ENCODE assay signal across 24 mouse cellular contexts in the genomic region with DNA sequence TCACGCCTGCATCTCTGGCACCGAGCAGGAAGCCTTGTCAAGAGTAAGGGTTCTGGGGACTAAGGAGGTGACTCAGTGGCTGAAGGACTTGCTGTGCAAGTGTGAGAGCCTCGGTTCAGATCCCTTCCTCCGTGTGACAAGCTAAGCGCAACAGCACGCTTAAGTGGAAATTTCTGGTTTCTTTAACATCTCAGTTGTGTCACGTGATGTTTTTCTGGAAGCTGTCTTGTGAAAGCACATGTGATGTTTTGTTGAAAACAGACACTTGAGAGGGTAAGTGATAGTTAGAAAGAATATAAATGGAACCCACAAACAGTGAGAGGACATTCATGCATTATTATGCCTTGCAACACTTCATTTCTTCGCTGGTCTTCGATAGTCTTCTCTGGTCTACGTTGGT. TPM values are rescaled to one million over a fixed set of nuclear protein-coding genes. Genes with fewer than 3 reads are reported as not detected.
"Had no signal": no experiment of that assay in that cellular context is flagged by ENCODE, and none has a peak within 500 bp of the region (broad histone marks: within the 10 kb centered on the region; RNA-seq: fewer than 3 reads in every experiment).

No protein-coding gene starts in this region.

- H3K4me2 ChIP-seq: liver, embryonic 13.5 days; liver, embryonic 15.5 days; lung, embryonic 15.5 days; midbrain, embryonic 12.5 days; neural tube, embryonic 12.5 days; stomach, embryonic 15.5 days had no signal

- H3K4me1 ChIP-seq: liver, embryonic 13.5 days; liver, embryonic 15.5 days; lung, embryonic 15.5 days; neural tube, embryonic 12.5 days; stomach, embryonic 15.5 days had no signal

- H3K27me3 ChIP-seq: lung, embryonic 15.5 days; midbrain, embryonic 12.5 days; neural tube, embryonic 12.5 days; stomach, embryonic 15.5 days had no signal

- H3K9ac ChIP-seq: liver, embryonic 13.5 days; liver, embryonic 15.5 days; liver, postnatal 0 days; lung, embryonic 15.5 days; midbrain, embryonic 12.5 days; neural tube, embryonic 12.5 days; stomach, embryonic 15.5 days had no signal

- H3K4me3 ChIP-seq: liver, embryonic 13.5 days; liver, embryonic 15.5 days; lung, embryonic 15.5 days; midbrain, embryonic 10.5 days; midbrain, embryonic 12.5 days; neural tube, embryonic 12.5 days; stomach, embryonic 15.5 days had no signal

- H3K36me3 ChIP-seq: liver, embryonic 13.5 days; liver, embryonic 15.5 days; lung, embryonic 15.5 days; midbrain, embryonic 10.5 days; midbrain, embryonic 12.5 days; neural tube, embryonic 12.5 days; stomach, embryonic 15.5 days had no signal

- H3K9me3 ChIP-seq: liver, embryonic 13.5 days; liver, embryonic 15.5 days; lung, embryonic 15.5 days; midbrain, embryonic 10.5 days; midbrain, embryonic 12.5 days; neural tube, embryonic 12.5 days; stomach, embryonic 15.5 days had no signal

- ATAC-seq: liver, postnatal 0 days; lung, postnatal 0 days had no signal

- DNase-seq: liver, embryonic 13.5 days; liver, postnatal 0 days; lung, adult 2 months; lung, postnatal 14 days; lung, postnatal 36 days; midbrain, embryonic 14.5 days; right cerebral cortex, postnatal 25 days; right cerebral cortex, postnatal 4 days; spleen, adult 18-20 months; thymus, adult 2 months; thymus, postnatal 25 days; thymus, postnatal 4 days had no signal

- H3K27ac ChIP-seq: liver, embryonic 13.5 days; liver, embryonic 15.5 days; lung, embryonic 15.5 days; macrophage; midbrain, embryonic 10.5 days; midbrain, embryonic 12.5 days; neural tube, embryonic 12.5 days; stomach, embryonic 15.5 days; stomach, postnatal 0 days had no signal

RNA-seq across cellular contexts. Expression of gene Rab3b, which starts 25.9 kb away (rescaled TPM):
- total RNA-seq: megakaryocyte-erythroid progenitor cell, adult 5-6 weeks; monocyte, adult 5-6 weeks had no signal
- polyA plus RNA-seq: macrophage had no signal

RNA-seq across cellular contexts. Expression of gene A730015C16Rik, which starts 56.4 kb away (rescaled TPM):
- total RNA-seq: monocyte, adult 5-6 weeks had no signal
- polyA plus RNA-seq: macrophage; thymus, adult 2 months; urinary bladder, adult 2 months had no signal
